Mouse (Mus musculus) right cerebral cortex, postnatal 36 days (tissue): ENCODE measurements around the gene Gpr1.
"Not testable (repeated sequence)": the region's sequence is repeated elsewhere in the genome, so short reads cannot be mapped to it uniquely, and the experiment has no call there.

Source experiments
- DNase-seq, 2 experiments: peaks; one replicate each; pipeline ENCODE4 v3.0.0; 2022; ENCODE audit warnings: low spot score in 2 of 2, mixed read lengths in 1 of 2

Gpr1 gene

DNA sequence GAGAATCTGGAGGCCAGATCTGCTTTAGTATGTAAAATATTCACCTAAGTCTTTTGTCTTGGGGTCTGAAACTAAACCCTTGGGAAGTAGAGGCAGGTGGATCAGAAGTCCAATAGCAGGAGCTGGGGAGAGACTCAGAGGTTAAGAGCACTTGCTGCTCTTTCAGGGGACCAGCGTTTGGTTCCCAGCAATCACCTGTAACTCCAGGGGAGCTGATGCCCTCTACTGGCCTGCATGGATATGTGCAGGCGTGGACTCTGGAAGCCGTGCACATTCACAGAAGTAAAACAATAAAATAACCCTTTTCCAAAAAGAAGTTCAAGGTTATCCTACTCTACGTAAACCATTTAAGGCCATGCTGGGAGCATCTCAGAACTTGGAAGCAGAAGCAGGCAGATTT is 4.9 kb upstream of the Gpr1 start:
- no peak for DNase-seq

DNA sequence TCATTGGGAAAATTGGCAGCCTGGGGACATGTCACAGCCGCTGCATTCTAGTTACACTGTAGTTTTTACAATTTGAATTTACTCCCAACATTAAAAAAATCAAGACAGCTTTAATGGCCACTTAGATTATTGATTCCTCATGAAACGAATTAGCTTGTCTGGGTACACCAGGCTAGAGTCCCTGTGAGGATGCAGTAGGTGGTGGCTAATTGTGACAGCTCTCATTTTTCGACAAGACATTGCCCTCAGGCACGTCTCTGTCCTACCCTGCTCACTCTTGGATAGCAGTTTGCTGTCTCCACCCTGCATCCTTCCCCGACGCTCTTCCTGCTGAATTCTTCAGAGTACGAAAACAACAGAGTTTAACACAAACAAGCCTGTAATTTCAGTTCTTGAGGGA is 288 bp upstream of the Gpr1 start:
- DNase-seq = no peak

DNA sequence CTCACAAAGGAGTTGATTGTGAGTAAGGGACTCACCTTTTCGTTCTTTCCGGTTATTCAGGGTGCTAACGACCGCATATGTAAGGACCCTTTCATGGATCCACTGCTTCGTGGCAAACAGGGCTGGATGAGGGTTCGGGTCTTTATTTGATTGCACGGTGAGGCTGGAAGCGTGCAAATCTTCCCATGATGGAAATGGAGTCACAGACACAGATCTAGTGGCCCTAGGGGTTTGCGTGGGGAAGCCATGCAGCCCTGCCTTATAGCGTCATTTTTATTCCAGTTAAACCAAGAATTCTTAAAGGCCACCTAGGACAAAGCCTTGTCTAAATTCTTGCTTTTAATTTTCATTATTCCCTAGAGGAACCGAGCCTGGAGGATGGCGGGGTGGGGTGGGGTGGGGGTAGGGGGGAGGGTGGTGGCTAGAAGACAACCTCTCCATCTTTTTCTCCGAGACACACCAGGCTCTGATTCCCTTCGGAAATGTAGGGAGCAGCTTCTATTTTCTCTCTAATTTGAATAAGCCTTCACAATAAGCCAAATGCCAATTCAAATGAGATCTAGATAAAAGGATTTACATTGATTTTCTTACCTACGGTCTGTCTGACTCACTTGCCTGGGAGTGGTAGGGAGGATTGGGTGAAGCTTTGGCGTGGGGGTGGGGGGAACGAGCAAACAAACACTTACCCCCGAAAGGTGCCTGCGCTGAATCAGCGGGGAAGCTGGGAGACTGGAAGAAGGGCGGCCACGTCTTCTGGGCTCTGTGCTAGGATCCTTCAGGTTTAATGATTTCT is 669 bp downstream of the Gpr1 start:
- DNase-seq = no peak

DNA sequence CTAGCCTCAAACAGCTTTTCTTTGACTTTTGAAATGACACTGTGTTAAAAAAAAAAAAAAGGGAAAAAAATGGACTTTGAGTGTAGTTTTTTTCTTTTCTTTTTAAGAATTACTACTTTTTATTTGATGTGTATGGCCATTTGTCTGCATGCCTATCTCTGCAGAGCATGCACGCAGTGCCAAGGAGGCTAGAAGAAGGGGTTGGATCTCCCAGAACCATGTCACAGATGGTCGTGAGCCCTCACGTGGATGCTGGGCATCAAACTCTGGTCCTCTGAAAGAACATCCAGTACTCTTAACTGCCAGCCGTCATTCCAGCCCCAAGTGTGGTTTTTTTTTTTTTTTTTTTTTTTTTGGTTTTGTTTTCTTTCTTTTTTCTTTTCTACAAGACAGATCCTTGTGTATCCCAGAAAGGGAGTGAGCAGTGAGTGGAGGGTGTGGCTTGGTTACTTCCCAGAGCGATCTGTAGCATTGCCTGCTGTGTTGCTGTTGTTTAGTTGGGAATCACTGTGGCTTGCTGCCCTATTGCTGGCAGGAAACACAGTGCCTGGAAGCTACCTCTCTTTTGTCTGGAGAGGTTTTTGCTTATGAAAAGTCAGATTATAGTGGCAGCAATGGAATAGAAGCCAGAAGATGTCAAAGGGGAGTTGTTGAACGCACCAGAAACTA is 4.3 kb downstream of the Gpr1 start:
- DNase-seq = no peak

DNA sequence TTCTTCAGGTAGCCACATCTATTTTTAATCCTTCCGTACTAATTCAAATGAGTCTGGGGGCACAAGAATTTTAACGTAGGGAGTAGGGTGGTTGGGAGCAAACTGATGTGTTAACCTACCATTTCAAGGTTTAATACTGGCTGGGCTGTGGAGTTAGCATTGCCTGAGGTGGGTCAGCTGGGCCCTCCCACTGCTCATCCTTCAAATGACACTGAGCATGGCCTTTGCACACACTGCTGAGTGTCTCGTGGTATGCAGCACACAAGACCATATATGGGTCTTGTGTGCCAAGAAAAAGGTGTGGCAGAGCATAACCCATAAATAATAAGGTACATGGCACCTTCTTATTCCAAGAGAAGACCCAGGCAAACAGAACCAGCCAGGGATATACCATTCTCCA is 6.7 kb downstream of the Gpr1 start:
- no peak for DNase-seq

DNA sequence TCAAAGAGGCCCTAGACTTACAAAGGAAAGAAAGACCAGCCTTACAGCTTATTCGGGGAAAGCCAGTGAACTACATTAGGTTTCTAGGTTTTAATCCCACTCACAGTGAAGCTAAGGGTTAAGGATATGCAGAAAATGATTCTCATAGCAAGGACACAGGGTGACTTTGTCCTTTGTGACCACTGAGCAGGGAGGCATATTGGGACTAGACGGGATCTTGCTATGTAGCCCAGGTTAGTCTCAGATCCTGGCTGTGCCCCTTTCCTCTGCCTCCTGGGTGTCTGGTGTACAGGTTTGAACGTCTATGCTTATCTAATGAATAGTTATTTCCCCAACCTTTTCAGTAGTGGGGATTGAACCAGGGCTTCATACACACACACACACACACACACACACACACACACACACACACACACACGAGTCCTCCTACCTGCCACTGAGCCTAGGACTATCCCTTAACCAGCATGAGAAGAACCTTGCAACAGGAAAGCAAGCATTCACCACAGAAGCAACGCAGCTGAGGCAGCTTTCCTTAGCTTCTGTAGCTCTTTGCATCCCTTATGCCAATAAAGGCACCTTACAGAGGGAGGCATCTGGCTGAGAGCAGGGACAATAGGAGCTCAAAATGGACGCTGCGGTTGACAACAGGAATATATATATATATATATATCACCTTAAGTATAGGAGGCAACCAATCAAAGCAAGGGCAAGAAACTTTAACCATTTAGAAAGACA is 9.5 kb downstream of the Gpr1 start:
- DNase-seq = no peak

DNA sequence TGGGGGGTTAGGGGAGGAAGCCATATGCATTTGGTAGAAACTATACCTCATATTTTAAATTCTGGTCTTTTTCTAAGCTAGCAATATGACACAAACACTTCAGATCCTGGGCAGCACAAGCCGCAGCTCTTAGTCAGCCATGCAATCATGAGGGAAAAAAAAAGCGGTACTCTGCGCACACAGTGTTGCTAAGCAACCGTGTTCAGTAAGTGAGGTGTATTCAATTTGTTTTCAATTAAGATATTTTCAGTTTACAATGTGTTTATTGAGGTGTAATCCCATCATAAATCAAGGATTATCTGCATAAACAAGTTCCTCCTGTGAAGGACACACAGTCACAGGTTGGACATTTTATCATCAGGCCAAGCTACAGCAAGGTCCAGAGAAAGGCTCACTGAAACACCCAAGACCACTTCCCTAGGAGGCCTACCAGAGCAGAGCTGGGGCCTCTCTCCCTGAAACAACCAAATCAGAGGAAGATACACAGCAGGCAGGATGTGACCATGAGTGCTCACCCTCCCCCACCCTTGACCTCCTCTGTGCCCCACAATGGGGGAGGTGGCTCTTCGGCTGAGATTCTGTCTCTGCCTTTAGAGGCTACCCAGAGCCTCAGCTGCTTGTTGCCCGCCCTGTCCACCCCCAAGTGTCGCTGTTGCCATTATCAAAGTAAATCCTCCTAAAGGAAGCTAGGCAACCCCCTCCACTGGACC is 10.2 kb downstream of the Gpr1 start:
- peak; percentile 24 to 45 for DNase-seq

DNA sequence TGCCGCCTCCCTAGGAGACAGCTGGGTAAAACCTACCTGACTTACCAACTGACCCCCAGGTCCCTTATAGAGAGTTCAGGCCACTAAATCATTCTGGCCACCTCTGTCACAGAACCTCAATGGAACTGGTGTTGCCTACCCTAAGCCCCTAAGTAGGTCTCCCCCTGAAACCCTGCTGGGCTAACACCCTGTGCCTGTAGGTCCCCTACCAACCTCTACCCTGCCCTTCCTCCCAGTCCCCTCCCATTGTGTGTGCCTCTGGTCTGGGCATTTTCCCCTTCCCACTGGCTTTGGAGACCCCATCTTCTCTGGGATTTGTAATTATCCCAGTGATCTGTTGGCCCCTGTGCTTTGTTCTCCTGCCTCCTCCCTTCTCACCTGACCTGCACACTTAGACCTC is 10.9 kb downstream of the Gpr1 start:
- DNase-seq = no peak

DNA sequence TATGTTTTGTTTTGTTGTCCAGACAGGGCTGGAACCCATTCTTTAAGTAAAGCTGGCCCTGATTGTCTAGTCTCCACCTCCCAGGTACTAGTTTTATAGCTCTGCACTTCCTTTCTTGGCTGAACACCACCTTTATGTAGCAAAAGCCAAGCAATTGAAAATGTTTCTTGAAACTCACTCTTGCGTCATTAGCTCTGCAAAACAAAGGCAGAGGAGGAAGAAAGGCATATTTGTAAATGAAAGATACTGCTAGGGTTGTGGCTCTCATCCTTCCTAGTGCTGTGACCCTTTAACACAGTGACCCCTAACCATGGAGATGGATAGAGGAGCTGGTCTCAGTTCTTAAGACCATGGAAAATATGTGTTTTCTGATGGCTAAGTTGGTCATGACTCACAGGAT is 12.7 kb downstream of the Gpr1 start:
- no peak for DNase-seq

DNA sequence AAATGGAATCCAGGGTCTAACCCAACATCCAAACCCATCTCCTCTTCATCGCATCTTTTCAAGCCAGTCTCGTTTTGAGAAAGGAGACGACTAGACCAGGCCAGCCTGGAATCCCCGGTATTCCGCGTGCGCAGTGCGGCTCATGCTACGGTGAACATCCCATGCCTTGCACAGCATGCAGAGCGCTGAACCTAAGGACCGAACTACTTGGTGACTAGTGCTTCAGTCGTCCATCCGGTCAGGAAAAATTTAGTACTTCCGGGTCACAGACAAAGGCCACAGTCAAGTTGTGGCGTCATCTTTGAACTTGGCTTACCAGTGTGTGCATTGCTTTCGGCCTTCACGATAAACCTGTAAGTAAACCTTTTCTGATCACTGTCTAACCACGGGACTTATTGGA is 14.0 kb downstream of the Gpr1 start:
- no peak for DNase-seq

DNA sequence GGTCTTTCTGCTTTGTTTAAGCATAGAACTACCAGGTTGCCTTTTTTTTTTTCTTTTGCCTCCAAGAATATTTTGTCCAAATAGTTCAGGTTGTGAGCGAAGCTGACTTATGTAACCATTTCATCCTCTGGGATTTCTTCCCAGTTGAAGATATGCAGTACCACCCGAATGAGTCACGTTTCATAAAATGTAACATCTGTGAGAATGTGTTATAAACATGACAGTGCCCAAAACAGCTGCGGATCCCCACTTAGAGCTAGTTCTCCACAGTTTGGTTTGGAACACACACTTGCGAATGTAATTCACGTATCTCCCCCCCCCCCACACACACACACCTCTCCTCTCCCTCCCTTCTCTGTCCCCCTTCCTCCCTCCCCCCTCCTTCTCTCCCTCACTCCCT is 15.0 kb downstream of the Gpr1 start:
- DNase-seq = no peak

DNA sequence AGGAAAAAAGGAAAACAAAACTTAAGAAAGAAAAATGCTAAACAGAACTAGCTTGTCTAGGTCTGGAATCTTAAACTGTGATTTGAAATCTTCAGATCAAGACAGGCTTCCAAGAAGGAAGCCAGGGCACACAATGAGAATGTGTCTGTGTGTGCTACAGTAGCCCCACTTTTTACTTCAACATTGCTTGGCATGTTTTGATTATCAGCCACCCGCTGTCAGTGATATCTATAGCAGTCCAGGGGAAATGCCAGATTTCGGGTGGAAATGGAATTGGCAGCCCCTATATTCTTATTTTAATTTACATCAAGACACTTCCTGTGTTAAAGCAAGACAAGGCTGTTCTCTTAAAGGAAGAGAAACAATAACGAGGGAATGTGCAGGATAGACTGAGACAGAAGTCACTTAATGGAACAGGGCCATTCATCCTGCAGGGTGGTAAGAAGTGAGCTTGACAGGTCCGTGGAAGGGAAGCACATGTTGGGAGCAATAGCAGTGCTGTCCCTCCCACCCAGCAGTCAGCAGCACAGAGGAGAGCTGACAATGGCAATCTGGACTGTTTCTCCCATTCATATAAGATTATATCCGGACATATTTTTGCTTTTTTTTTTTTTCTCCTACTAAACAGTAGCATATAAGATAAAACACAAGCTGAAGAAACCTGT is 18.4 kb downstream of the Gpr1 start:
- DNase-seq = no peak

DNA sequence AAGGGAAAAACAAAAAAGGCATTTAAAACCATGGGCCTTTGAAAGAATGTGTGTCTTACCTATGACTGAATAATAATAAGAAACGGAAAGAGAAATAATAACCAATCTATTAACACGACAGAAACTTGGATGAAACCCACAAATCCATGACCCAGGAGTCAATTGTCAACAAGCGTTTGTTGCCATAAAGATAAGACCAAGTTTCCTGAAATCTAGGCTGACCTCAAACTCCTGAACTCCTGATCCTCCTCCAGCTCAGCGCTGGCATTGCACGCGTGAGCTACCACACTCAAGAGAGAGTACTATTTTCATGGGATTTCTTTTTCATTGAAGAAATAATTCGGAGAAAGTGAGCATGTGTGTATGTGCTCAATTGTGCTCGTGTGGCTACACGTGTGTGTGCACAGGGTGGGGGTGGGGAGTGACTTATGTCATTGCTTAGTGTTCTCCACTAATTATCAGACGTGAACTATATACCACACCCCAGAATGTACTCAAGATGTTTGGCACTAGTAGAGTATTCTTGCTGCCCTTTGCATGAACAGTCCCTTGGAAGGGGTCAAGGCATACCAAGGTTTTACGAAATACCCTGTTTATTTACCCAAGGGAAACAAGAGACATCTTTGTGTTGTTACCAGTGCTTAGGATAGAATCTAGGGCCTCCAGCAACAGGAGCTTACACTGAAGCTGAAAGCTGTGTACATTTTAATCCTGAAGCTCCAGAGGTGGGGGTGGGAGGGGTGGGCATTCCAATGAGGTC is 21.9 kb downstream of the Gpr1 start:
- no peak for DNase-seq

DNA sequence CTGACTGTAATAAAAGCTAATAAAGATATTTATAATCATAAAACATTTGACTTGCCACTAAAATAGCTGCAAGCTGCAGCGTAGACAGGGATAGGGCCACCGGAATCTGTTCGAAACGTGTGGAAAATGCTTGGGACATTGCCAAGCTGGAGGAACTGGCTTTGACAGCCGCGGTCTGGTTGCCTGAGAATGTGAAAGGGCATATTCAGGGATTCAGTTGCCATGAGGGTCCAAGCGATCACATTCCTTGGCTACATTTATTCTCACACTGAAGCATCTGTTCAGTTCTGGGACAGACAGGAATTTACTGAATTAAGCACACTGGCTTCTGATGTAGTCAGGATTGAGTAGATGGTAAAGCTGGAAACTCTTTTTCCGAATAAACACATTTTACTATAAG is 23.5 kb downstream of the Gpr1 start:
- no peak for DNase-seq

DNA sequence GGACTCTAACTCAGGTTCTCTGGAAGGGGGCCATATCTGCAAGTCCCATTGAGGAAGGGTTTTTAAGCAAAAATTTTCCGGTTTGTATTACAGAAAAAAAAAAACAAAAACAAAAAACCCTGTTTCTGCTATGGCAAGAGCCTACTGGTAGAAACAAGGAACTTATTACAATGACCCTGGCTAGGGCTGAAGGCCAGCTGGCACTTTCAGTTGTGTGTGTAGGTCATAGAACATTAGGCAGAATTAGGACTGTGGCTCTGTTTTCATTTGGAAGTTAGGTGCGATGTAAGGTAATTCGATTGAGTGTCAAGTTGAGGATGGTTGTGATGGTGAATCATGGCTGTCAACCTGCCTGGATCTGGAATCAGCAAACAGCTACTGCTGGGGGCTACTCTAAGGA is 25.8 kb downstream of the Gpr1 start:
- DNase-seq = no peak

DNA sequence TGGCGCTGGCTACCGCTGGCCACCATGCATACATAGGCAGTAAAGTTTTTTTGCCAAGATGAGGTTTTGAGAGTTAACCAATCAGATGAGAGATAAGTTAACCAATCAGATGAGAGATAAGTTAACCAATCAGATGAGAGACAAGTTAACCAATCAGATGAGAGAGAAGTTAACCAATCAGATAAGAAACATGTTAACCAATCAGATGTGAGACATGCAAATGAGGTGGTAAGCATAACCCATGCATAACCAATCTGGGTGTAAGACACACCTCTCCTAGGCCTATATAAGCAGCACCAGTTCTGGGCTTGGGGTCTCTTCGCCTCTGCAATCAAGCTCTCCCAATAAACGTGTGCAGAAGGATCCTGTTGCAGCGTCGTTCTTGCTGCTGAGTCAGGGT is 28.9 kb downstream of the Gpr1 start:
- not testable (repeated sequence) for DNase-seq

DNA sequence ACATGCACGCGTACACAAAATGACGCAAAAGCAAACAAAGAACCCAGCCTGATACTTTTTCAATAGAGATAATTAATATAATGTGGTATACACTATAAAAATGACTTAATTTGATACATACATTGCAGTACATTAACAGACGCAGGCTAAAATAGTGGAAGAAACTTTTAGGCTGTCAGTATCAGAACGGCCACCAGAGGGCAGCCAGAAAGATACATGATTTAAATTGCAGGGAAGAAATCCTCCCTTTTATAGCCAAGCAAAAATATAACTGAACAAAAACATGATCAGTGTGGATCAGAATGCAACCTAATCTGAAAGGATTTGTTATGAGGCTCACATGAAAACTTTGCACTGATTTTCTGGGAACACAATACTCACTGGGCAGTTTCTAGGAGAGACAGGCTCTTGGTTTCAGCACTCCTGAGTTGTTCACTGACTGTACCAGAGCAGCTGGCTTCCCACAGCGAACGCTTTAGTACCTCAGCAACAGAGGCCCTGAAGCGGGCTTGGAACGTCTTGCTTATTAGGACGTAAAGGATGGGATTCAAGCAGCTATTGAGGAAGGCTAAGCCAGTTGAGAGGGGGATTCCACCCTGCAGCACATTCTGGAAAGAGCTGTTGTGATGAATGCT is 31.6 kb downstream of the Gpr1 start:
- DNase-seq = peak; percentile 32 to 45

DNA sequence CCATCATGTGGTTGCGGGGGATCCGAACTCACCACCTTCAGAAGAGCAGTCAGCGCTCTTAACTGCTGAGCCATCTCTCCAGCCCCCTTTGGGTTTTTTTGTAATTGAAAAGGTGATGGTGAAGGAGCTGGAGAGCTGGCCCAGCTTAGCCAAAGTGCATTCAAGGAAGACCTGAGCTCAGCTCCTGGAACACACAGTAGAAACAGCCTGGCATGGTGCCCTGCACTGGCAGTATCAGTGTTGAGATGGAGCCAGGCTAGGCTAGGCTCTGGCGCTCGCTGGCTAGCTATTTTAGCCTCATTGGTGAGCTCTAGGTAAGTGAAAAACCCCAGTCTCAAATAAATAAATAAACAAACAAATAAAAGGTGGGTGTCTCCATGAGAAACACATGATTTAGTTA is 32.1 kb downstream of the Gpr1 start:
- DNase-seq = no peak

DNA sequence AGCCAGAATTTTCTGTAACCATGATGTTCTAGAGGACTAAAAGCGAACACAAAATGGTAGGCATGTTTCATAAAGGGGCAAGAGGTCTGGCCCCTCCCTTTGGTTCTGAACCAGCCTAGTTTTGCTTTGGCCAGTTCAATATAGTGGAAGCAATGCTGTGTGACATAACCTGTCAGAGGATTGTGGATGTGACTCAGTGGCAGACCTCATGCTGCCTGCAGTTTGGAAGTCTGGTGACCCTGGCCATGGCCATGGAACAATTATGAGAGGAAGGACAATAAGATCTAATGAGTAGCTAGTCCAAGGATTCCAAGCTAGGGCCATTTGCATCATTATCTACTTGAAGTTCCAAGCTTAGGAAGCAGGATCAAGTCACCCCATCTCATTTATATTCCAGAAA is 32.9 kb downstream of the Gpr1 start:
- no peak for DNase-seq

DNA sequence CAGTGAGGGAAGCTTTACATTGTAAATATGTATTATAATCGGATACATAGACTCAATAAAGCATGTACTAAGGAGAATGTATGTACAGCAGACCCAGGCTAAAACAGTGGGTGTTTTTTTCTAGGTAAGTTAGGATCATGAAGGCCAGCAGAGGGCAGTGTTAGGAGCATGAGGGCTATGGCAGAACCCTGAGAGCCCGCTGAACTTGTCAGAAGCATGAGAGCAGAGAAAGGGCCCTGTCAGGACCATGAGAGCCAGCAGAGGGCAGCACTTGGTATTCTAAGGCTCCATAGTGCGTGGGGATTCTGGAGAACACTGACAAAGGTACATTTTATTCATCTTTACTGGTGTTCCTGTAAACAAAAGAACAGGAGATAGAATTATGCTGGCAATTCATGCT is 33.3 kb downstream of the Gpr1 start:
- peak; percentile 85 to 86 for DNase-seq
